Mouse (Mus musculus) subcutaneous adipose tissue, adult 2 months (tissue): ENCODE results near the gene Vmn2r100. TPM values are rescaled to one million over a fixed set of nuclear protein-coding genes. Genes with fewer than 3 reads are reported as not detected.

ENCODE experiments used
- polyA plus RNA-seq: library from polyadenylated mRNA; depleted of rRNA; stranded (reverse); fragments of >200 nt; gene quantifications from 2 replicates; pipeline ENCODE4 v1.2.3, GENCODE M21; 2012; ENCODE audit warnings: low replicate concordance; rRNA removed

The Vmn2r100 gene
- polyA plus RNA-seq: not detected in 2 replicates

DNA sequence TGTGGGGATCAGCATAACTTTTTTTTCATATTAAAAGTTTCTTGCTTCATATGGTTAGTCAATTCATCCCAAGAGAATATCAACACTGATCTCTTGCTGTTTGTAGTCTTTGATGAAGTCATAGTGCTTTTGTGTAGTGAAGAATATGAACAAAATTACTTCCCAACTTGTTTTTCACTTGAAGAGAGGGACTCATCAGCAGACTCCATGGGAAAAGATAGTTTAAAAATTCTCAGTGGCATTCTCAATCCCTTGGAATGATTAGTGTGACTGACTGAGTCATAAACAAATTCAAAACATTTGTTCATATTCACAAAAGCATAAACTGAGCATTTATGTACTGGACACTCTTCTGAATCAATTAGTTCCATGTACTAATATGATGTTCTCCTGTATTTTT lies at the start of gene Vmn2r100:
Vmn2r100 (plus strand) TSS at position 301 of the 400 bp plus-strand sequence.

DNA sequence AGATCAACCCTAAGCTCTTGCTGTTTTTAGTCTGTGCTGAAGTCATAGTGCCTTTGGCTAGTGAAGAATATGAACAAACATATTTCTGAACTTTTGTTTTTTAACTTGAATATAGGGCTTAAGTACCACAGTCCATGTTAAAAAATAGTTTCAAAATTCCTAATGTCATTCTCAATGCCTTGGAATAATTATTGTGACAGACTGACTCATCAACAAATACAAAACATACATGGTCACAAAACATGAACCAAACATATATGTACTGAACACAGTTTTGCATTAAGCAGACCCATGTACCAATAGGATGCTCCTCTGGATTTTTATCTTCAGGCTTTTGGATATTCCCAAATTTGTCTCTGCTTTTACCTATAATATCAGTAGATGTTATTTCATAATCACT lies 72.4 kb downstream of the Vmn2r100 start, which contains the start of gene Vmn2r101:
Vmn2r101 (plus strand) TSS at position 301 of the 400 bp plus-strand sequence.

Other genes starting within 250 kb of the Vmn2r100 start
- gene Vmn2r99, start 142.8 kb upstream of the Vmn2r100 start, polyA plus RNA-seq: not detected in 2 replicates
- gene Vmn2r101, start 72.5 kb downstream of the Vmn2r100 start, polyA plus RNA-seq: not detected in 2 replicates
- not detected in 2 replicates for gene Vmn2r102, start 155.6 kb downstream of the Vmn2r100 start, polyA plus RNA-seq